17 mouse cellular contexts compared by ENCODE assay signal in the genomic region with DNA sequence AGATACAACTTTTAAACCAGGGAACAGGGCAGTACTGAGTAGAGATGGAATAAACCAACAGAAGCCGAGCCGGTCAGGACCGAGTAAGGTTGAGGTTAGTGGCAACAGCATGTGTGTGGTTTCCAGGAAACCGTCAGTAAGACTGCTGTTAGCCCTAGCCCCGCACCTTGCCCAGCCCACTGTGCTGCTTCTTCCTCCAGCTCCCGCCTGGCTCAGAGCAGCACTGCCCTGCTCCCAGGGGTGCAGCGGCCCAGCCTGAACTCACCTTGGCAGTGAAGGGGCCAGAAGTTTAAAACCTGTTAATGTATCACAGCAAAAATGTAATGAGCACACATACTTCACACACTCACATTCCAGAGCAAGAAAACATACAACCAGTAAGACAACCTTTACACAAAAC. TPM values are rescaled to one million over a fixed set of nuclear protein-coding genes. Genes with fewer than 3 reads are reported as not detected.
A peak's percentile ranks its signal among the peaks of the same experiment; 100 is the strongest.
DNase-seq lines count a peak whose midpoint lies in the region; ATAC-seq lines count a peak whose summit lies in the region.
"Had no signal": no experiment of that assay in that cellular context is flagged by ENCODE, and none has a peak within 500 bp of the region (broad histone marks: within the 10 kb centered on the region; RNA-seq: fewer than 3 reads in every experiment).

No protein-coding gene starts in this region.

- no peaks in the 10 kb centered on the region for H3K36me3 ChIP-seq in kidney, embryonic 14.5 days (ENCODE audit: control insufficient read depth, insufficient read depth, low read length)
- H3K36me3 ChIP-seq in hindbrain, embryonic 10.5 days, result peaks cover 18% of the 10 kb centered on the region

- no peaks in the 10 kb centered on the region for H3K9me3 ChIP-seq in kidney, embryonic 14.5 days (ENCODE audit: control insufficient read depth, low read length)
- H3K9me3 ChIP-seq in hindbrain, embryonic 10.5 days, result no peaks in the 10 kb centered on the region
- H3K9me3 ChIP-seq: embryonic facial prominence, embryonic 12.5 days had no signal

- WGBS in kidney, embryonic 14.5 days, result 84% methylated on average over 7 of the region's 7 CpGs
- WGBS in hindbrain, embryonic 10.5 days, result 85% methylated on average over 7 of the region's 7 CpGs

- no peak overlapping the region for H3K9ac ChIP-seq in kidney, embryonic 14.5 days (ENCODE audit: low read depth, low read length)
- H3K9ac ChIP-seq: embryonic facial prominence, embryonic 12.5 days; liver, embryonic 14.5 days had no signal

- H3K4me3 ChIP-seq in kidney, embryonic 14.5 days (ENCODE audit: low read length), result no peak overlapping the region
- H3K4me3 ChIP-seq in hindbrain, embryonic 10.5 days, result no peak overlapping the region
- H3K4me3 ChIP-seq: embryonic facial prominence, embryonic 12.5 days had no signal

- no peak overlapping the region for H3K27ac ChIP-seq in kidney, embryonic 14.5 days (ENCODE audit: low read depth, low read length)
- H3K27ac ChIP-seq in hindbrain, embryonic 10.5 days, result no peak overlapping the region
- H3K27ac ChIP-seq: embryonic facial prominence, embryonic 12.5 days; liver, embryonic 14.5 days had no signal

- no peaks in the 10 kb centered on the region for H3K27me3 ChIP-seq in kidney, embryonic 14.5 days (ENCODE audit: control insufficient read depth, insufficient read depth, low read length)
- H3K27me3 ChIP-seq in hindbrain, embryonic 10.5 days (ENCODE audit: insufficient read depth, poor library complexity, severe bottlenecking), result no peaks in the 10 kb centered on the region
- H3K27me3 ChIP-seq: embryonic facial prominence, embryonic 12.5 days had no signal

- H3K4me2 ChIP-seq in kidney, embryonic 14.5 days (replicated peaks; ENCODE audit: low read depth, low read length), result no peak overlapping the region
- H3K4me2 ChIP-seq: embryonic facial prominence, embryonic 12.5 days; midbrain, embryonic 11.5 days had no signal

- peak; percentile 38 for DNase-seq in kidney, adult 11 months
- DNase-seq in kidney, adult 18-20 months, result peak; percentile 27
- DNase-seq in kidney, postnatal 14 days, result peak; percentile 69
- DNase-seq in hindbrain, embryonic 10.5 days (ENCODE audit: low spot score), result no peak
- no peak for DNase-seq in layer of hippocampus, postnatal 25 days (ENCODE audit: extremely low spot score in 1 of 2, low spot score in 1 of 2)
- no peak for DNase-seq in layer of hippocampus, adult 18-20 months (ENCODE audit: low spot score in 2 of 2)
- DNase-seq: adrenal gland, postnatal 14 days; cerebellum, adult 18-20 months; cerebellum, postnatal 36 days; heart, adult 11 months; right cerebral cortex, postnatal 4 days had no signal

- ATAC-seq in kidney, embryonic 14.5 days (ENCODE audit: low FRiP score, low TSS enrichment), result no peak
- ATAC-seq in common myeloid progenitor, adult 5-6 weeks (replicated peaks; ENCODE audit: low read depth, poor library complexity, severe bottlenecking), result 0 out of 2 replicates have a peak, but pooled peaks have one; percentile 54
- ATAC-seq: forebrain, embryonic 16.5 days had no signal

- H3K4me1 ChIP-seq in kidney, embryonic 14.5 days (ENCODE audit: control insufficient read depth, insufficient read depth, low read length), result no peaks in the 10 kb centered on the region
- H3K4me1 ChIP-seq in hindbrain, embryonic 10.5 days (replicated peaks), result no peaks in the 10 kb centered on the region
- H3K4me1 ChIP-seq: embryonic facial prominence, embryonic 12.5 days had no signal

RNA-seq across cellular contexts. Expression of a gene that starts 53.4 kb away (rescaled TPM):
- 58.0 and 82.5 TPM in 2 replicates for polyA plus RNA-seq in kidney, embryonic 14.5 days (2014; fragmentation: Nextera tagmentation; extraction: Ambion mirVana)
- 33.9 and 37.9 TPM in 2 replicates for total RNA-seq in common myeloid progenitor, adult 5-6 weeks (2017)
- polyA plus RNA-seq in hindbrain, embryonic 10.5 days (2016; fragmentation: Nextera tagmentation; extraction: Ambion mirVana), result 57.5 and 62.8 TPM in 2 replicates
- 100 to 1,000 TPM; 196 TPM for total RNA-seq in layer of hippocampus, postnatal 25 days (2021)
- 100 to 1,000 TPM; 194 to 201 TPM for total RNA-seq in layer of hippocampus, adult 18-20 months (2021)

Comparison
In these comparisons a context has a peak if more than half of its experiments do, and no peak if none do; other contexts are left out.
1. DNase-seq: peak in kidney, adult 11 months (single experiment), kidney, adult 18-20 months (single experiment) and kidney, postnatal 14 days (single experiment); none in hindbrain, embryonic 10.5 days (single experiment), layer of hippocampus, postnatal 25 days (0 of 2) and layer of hippocampus, adult 18-20 months (0 of 2).